Mouse (Mus musculus) cerebellum, postnatal 25 days (tissue): ENCODE data around the gene Sema3g.

ENCODE experiments used
- DNase-seq, 2 experiments: peaks; one replicate each; pipeline ENCODE4 v3.0.0; 2021; ENCODE audit warnings: mixed read lengths in 2 of 2

The Sema3g gene

GRCm38 (mm10) chr14:31233070-31233995 is 15.7 kb downstream of the Sema3g start:
- no peak for DNase-seq

GRCm38 (mm10) chr14:31233996-31234591 is 16.4 kb downstream of the Sema3g start:
- DNase-seq = peak; percentile 84 to 92

- DNase-seq = no peak
Observed at GRCm38 (mm10) chr14:31237101-31237882, 19.6 kb downstream of the Sema3g start.

- no peak for DNase-seq
Observed at GRCm38 (mm10) chr14:31240528-31240927, 22.9 kb downstream of the Sema3g start.

GRCm38 (mm10) chr14:31244777-31245176 is 27.1 kb downstream of the Sema3g start:
- no peak for DNase-seq

GRCm38 (mm10) chr14:31245946-31246345 is 28.3 kb downstream of the Sema3g start:
- no peak for DNase-seq

- DNase-seq = no peak
Observed at GRCm38 (mm10) chr14:31248396-31248795, 30.7 kb downstream of the Sema3g start.

- no peak for DNase-seq
Observed at GRCm38 (mm10) chr14:31250222-31251083, 32.8 kb downstream of the Sema3g start.

GRCm38 (mm10) chr14:31251084-31251604 is 33.5 kb downstream of the Sema3g start, which contains the start of the genes Phf7 and Bap1:
Gene Phf7, minus strand, starts transcription at chr14:31251317.
Gene Bap1, plus strand, starts transcription at chr14:31251450.
- peak; percentile 98 for DNase-seq

GRCm38 (mm10) chr14:31251626-31252025 is 34.0 kb downstream of the Sema3g start:
- DNase-seq = no peak

- DNase-seq = no peak
Observed at GRCm38 (mm10) chr14:31252091-31252490, 34.4 kb downstream of the Sema3g start.

GRCm38 (mm10) chr14:31258476-31259050 is 40.9 kb downstream of the Sema3g start:
- DNase-seq = no peak

GRCm38 (mm10) chr14:31260374-31260773 is 42.7 kb downstream of the Sema3g start:
- DNase-seq = no peak

- DNase-seq = no peak
Observed at GRCm38 (mm10) chr14:31260932-31261331, 43.3 kb downstream of the Sema3g start.

GRCm38 (mm10) chr14:31267649-31268048 is 50.0 kb downstream of the Sema3g start:
- no peak for DNase-seq

GRCm38 (mm10) chr14:31268301-31269001 is 50.8 kb downstream of the Sema3g start:
- DNase-seq = no peak

- DNase-seq = no peak
Observed at GRCm38 (mm10) chr14:31269456-31270100, 51.9 kb downstream of the Sema3g start.

- no peak for DNase-seq
Observed at GRCm38 (mm10) chr14:31271121-31271520, 53.5 kb downstream of the Sema3g start.

- DNase-seq = peak; percentile 83 to 88
Observed at GRCm38 (mm10) chr14:31272164-31272563, 54.5 kb downstream of the Sema3g start.
